Mouse (Mus musculus) CD4-positive helper T cell, adult 2 months (primary cell): ENCODE results near the gene 6820408C15Rik.

Source experiments
- DNase-seq: peaks from one replicate; pipeline ENCODE4 v3.0.0-alpha.2; 2012; ENCODE audit warnings: low read depth, missing footprints, low spot score

The 6820408C15Rik gene

DNA sequence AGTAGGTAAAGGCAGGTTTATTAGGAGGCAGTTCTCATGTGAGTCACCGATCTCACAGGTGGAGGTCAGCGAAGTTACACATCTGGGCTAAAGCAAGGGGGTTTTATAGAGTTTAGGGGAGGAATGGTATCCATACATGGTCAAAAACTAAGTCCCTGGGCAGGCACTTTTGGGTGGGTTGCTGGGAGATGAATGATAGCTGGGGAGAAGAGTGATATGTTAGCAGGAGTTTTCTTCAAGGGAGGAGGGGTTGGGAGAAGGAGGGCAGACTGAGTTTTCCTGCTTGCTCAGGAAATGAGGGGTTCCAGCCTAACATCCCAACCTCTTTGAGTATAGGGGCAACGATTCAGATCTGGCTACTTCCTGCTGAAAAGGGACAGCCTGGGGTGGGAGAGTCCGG, at the start of gene 6820408C15Rik:
Gene 6820408C15Rik, plus strand, starts transcription at position 301 of the 400 bp plus-strand sequence.
- DNase-seq: no peak

DNA sequence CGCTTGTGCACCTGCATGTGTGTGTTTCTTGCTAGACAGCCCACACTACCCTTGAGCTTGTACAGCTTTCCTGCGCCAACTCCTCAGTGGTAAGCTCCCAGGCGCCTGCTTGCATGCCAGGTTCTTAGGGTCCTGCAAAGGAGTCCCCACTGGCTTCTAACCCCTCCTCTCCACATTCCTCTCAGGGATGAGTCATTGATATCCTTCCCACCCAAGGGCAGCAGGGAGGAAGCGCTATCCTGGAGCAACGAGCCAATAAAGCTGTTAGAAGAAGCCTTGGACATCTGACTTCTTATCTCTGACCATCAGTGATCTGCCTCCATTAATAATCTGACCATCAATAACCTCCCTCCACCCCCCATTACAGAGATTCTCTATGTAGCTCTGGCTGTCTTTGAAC, 47.5 kb upstream of the 6820408C15Rik start:
- no peak for DNase-seq

DNA sequence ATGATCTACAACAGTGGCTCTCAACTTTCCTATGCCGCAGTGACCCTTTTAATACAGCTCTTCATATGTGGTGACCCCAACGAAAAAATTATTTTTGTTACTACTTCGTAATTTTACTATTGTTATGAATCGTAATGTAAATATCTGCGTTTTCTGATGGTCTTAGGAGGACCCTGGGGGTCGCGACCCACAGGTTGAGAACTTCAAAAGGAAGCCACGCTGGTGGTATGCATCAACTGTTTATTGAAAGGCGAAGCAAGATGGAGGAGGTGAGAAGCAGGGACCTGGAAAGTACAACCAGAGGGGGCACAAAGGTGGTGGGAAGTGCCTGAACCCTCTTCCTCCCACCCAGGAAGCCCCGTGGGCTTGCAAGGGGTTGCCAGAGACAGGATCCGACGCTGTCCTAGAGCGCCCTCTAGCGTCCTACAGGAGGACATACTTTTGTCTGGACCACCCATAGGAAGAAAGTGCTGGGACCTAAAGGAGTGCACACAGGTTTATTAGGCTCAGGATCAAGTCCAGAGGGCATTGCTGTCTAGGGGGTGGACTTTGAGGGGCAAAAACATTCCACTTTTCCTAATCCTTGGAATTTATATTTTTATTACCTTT, 46.8 kb upstream of the 6820408C15Rik start:
- DNase-seq: peak; percentile 73

DNA sequence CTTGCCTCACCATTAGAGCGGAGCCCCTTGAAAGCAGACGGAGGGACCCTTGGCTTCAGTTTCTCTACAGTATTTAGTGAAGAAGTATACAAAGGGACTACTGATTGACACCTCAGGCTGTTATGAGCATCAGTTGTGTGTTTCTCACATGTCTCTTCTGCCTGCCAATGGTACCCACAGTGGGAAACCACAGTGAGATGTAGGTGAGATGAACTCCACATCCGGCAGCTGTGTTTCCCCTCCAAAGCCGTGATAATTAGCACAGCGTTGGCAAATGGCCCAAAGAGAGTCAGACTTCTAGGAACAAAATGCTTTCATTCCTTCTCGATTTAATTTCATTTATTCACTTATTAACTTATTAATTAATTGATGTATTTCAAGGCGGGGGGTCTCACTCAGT, 43.3 kb upstream of the 6820408C15Rik start:
- peak; percentile 79 for DNase-seq

DNA sequence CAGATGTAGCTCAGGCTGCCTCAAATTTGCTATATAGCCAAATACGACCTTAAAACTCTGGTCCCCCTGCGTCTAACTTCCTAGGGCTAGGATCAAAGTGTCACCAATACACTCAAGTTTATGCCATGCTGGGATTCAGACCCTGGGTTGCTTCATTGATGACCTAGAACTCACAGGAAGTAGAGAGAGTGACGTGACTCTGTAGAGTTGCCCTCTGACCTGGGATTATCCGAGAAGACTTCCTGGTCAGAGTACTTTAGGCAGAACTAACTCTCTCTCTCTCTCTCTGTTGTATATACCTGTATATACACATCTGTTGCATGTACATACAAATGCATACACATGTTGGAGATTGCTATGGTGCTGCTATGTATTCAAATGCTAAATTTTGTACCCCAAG, 42.7 kb upstream of the 6820408C15Rik start:
- DNase-seq: no peak

DNA sequence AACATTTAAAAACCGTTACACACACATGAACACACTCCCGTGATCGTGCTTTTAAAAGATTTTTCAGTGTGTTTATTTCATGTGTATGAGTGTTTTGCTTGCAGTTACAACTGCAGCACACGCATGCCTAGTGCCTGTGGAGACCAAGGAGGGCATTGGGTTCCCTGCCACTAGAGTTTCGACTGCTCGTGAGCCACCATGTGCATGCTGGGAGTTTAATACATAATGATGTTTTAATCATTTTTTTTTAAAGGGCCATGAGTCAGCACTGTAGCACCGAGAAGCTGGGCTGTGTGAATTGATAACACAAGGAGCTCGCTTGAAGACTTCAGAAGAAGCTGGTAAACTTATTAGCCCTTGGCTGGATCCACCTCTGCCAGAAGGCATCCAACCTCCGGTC, 41.8 kb upstream of the 6820408C15Rik start:
- DNase-seq: no peak

DNA sequence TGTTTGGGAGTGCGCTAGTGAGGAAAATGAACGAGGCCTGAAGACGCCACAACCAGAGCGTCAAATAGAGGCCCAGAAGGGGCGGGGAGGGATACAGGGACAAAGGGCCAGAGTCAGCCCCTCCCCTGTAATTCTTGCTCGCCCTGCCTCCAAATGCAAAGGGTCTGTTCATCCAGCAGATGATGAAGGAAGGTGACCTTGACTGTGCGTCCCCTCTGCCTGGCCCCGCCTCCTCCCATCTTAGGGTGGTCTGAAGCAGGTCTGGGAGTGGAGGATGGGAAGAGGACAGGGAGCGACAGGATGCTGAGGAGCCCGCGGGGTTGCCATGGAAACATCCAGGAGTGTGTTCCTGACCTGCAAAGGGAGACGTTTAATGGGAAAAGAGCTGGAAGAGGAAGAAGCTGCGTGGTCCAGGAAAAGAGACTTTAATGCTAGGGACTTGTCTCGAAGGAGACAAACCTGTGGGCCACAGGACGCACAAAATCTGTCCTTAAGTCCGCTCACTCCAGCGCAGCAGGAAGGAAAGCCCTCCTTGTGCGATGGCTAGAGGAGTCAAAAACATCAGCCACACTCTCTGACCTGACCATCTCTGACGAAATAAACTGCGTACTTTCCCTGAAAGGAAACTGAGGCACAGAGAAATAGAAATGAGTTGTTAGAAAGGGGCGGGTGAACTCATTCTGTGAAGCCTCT, 39.6 kb upstream of the 6820408C15Rik start:
- DNase-seq: no peak

DNA sequence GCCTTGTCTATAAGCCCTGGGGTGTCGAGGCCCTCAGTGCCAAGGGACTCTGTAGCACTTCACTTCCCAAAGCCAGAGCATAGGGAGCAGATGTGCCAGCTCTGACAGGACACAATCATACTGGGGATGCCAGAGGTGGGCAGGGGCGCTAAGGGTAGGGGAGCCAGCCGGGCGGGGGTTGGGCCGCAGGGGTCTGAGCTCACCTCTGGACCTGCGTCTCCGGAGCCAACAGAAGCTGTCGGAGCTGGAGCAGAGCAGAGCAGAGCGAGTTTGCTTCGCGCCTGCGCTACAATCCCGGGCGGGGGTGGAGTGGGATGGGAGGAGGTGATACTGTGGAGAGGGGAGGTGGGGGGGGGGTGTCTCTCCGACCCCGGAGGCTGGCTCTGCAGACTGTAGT, 39.0 kb upstream of the 6820408C15Rik start, which contains the start of gene Nrsn2:
Gene Nrsn2, minus strand, starts transcription at position 294 of the 397 bp plus-strand sequence.
- no peak for DNase-seq

DNA sequence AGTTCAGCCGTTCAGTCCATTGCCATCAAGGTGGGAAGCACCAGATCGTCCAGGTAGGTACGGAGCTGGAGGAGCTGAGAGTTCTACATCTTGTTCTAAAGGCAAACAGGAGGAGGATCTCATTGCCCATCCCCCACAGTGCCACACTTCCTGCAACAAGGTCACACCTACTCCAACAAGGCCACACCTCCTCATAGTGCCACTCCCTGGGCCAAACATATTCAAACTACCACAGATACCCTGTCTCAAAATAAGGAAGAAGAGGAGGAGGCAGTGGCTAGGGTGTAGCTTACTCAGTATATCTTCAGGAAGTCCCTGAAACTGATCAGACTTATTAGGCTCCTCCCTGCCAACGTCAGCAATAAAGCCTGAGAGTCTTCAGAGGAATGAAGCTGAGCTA, 31.2 kb upstream of the 6820408C15Rik start:
- DNase-seq: no peak

DNA sequence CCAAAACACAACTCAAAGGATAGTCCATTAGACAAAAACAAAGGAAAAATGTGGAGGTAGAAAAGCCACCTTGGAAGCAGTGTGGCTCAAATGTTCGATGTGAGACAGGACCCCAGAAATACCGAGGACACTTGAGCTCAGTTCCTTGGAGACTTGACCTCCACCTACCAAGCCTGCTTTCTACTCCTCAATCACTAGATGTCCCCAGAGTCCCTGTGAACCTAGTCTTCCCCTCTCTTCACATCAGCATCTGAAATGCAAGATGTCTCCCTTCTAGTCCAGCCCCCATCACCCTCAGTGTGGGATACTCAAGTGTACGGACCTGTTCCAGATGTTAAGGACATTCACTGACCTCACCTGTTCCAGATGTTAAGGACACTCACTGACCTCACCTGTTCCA, 22.6 kb upstream of the 6820408C15Rik start:
- peak; percentile 51 for DNase-seq

DNA sequence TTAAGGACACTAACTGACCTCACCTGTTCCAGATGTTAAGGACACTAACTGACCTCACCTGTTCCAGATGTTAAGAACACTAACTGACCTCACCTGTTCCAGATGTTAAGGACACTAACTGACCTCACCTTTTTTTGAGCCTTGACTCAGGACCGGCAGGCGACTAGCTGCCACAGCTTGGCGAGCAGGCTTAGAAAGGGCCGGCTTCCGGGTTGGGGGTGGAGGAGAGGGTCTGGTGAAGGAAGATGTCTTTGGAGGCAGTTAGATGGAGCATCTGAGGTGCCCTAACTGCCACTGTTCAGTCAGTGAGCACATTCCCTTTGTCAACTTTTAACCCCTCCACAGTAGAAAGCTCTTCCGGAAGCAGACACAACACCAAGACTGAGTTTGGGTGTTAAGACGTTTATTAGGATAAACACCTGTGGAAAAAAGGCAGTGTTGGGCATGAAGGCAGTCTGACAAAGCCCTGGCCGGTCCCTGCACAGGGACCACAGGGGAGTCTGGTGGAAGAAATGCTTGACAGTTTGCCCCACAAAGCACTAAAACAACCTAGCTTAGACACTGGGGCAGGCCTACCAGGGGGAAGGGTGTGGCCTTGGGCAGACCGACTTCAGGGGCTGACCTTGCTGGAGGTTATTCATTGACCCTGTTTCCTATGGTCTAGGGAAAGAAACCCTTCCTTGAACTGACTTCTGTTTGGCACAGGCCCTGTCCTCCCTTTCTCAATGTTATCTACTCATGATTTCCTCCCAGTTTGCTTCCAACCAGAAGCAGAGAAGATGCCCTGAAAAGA, 22.0 kb upstream of the 6820408C15Rik start:
- DNase-seq: no peak

DNA sequence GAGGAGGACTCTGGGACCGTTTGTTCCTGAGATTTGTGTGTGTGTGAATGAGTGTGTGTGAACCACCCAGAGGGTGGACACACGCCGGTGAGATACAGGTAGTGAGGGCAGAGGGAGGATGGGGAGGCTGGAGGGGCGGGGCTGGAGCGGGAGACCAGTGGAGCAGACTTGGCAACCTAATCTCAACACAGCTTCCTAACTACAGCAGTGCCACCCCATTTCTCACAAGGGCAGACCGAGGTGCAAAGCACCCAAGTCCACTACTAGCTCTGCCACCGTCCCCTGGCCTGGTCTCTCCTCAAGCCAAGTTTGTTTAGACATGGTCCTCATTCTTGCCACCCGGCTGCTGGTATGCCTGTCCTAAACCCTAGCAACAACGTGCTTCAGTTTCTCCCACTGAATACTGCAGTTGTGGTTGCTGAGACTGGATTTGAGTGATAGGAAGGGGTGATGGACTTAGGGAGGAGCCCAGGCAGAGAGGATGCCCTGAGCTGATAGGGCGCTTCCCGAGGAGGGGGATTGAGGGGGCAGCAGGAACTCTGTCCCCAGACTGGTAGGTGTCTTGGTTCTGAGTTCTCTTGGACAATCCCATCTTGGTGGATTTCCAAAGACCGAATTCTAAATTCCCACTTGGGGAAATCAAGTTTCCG, 20.0 kb upstream of the 6820408C15Rik start:
- DNase-seq: no peak

DNA sequence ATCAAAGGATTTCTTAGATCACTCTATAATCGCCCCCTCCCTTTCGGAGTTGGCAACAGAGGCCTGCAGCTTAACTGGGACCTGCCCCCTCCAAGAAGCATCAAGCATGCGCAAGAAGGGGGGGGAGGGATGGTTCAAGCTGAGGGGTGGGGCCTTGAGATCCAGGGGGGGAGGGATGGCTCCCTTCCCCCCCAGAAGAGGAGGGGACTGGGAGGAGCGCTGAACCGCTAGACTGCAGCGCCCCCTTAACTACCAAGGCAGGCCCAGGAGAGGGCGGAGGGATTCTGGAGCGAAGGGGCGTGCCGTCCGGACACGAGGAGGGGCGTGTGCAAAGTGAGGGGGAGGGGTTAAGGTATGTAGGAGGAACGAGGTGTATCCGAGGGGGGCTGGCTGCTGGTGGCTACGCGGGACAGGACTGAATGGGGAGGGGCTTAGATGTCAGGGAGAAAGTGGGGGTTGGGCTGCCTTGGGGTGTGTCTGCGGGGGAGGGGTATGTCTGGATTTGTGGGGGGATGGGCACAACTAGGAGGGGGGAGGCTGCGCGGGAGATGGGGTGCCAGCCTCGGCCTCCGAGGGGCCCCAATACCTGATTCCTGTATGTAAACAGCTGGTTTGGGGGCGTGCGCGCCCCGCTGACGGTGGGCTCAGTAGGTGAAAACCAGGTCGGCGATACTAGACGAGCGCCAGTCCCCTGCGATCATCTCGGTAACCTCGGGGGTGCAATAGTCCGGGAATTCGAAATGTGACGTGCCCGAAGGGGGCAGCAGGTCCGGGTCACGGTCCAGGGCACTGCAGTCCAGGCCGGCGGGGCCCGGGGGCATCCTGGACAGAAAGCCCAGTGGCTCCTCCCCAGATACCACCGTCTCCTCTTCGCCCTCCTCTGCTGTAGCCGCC, 19.0 kb upstream of the 6820408C15Rik start:
- DNase-seq: peak; percentile 75

DNA sequence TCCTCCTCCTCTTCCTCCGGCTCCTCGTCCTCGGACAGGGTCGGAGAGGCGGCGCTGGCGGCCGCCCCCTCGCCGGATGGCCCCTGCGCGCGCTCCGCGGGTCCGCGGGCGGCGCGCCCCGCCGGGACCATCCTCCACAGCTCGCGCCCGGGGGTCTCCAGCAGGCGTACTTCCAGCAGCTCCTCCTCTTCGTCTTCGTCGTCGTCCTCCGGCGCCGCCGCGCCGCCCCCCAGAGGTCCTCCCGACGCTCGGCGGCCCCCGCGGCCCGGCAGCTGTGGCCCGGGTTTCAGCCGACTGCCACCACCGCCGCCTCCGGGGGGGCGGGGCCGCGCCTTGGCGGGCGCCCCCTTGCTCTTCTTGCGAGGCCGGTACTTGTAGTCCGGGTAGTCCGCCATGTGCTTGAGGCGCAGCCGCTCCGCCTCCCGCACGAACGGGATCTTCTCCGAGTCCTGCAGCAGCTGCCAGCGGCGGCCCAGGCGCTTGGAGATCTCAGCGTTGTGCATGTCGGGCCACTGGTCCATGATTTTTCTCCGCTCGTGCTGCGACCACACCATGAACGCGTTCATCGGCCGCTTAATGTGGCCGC, 18.3 kb upstream of the 6820408C15Rik start:
- peak; percentile 70 for DNase-seq

DNA sequence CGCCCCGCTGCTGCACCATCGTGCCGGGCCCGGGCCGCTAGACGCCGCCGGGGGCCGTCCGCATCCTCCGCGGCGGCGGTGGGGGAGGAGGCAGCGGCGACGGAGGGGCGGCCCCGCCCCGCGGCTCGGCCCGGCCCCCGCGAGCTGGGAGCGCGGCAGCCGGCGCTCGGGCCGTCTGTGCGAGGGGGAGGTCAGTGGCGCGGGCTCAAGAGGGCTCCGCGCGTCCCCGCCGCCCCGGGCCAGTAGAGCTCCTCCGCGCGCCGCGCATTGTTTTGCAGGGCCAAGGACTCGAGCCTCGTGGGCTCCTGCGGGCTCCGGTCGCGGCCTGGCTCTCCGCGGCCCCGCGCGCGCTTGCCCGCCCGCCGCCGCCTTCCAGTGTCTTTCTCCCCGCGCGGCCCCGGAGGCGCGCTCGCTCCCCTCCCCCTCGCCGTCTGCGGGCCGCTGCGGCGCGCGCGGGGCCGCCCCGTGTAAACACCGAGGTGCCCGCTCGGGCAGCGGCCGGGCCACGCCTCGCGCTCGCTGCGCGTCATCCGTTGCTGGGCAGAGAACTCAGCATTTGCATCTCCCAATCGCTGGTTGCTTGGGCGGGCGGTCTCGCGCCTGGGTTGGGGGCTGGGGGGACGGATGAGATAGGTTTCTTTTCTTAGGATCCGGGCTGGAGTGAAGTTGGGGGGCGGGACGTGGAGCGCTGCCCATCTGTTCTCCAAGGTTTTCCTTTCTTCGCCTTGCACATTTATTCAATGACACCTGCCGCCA, 17.5 kb upstream of the 6820408C15Rik start, which contains the start of gene Sox12:
Gene Sox12, minus strand, starts transcription at position 384 of the 756 bp plus-strand sequence.
- DNase-seq: peak; percentile 92

DNA sequence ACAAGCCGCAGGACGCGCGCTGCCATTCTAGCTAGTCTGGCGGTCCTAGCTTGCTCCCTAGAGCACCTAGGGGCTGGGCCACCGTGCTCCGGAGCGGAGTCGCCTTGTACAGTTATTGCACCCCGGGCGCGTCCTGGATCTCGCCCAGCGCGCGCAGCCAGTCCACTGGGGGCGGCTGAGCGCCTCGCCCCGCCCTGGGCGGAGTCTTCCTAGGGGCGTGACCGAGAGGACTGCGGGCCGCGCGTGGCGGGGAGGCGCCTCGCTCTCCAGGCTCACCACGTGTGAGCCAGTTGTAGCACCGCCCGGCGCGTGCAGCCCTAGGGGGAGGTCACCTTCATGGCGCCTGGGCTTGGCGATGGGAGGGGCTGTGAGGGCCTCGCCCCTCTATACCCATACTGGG, 16.7 kb upstream of the 6820408C15Rik start:
- peak; percentile 91 for DNase-seq

DNA sequence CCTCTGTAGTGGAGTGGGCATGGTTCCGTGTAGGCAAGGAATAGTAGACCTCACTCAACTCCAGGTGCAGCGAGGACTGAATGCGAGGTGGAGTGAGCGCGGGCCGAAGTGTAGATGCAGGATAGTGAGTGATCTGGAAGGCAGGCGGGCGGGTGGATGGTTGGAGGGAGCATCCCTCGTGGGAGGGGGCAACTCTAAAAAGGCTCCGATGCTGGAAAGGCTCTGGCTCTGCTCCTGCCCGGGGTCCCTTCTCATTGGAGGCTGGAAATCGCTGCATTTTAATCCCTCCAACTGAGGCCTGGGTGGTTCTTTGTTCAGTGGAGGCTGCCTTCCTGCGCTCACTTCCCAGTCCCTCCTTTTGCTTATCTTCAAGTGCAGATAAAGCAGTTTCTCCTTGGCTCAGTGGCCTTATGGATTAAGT, 16.3 kb upstream of the 6820408C15Rik start:
- DNase-seq: no peak

DNA sequence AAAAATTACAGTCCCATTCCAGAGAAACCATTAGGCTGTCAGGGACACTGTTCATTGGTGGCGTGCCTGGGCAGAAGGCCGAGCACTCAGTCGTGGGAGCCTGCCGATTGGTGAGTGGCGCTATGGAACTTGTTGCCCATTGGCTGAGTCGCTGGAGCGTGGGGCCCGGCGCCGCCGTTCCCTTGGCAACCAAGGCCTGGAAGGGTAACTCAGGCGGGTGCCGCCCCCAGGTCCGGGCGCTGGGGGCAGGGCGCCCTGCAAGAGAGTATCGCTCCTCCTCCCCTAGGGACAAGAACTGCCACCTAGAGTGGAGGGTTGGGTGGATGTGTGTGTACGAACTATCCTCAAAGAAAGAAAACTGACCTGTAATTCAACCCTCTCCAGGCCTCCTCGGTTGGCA, 9.3 kb upstream of the 6820408C15Rik start:
- DNase-seq: peak; percentile 81

DNA sequence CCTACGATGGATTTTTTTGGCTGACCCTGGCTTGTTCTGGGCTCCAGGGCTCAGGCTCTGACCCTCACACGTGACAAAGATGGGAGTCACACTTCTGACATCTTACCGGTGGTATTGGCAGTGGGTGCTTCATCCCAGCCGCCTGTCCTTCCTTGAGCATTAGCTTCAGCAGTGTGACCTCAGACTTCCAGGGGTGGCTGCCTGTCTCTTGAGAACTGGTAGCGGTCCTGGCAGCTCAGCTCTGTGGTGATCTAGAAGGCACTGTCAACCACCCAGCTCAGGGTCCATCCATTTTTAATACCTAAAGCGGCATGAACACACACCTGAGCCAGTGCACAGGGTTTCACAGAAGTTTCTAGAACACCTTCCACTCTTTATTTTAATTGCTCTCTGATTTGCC, 5.6 kb upstream of the 6820408C15Rik start:
- DNase-seq: no peak

DNA sequence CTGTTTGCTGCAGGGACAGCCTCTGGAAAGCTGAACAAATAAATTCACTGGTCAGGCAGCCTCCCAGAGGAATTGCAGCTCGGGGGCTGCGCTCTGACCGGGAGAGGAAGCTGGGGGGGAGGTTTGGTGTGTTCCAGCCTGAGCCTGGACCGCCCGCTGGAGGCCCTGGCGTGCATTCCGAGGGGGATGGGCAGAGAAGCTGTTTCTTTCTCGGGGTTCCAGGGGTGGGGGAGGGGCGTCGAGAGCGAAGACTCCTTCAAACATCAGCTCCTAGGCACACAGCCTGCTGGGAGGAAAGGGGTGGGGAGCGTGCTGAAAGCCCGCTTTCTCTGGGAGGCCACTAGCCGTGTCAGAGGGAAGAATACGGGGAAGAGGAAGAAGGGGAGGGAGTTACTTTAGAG, 4.4 kb upstream of the 6820408C15Rik start:
- DNase-seq: no peak
